Mouse (Mus musculus) right cerebral cortex, postnatal 4 days (tissue): ENCODE results near the gene Arl9.
"Not testable (repeated sequence)": the region's sequence is repeated elsewhere in the genome, so short reads cannot be mapped to it uniquely, and the experiment has no call there.

Experiments used
- DNase-seq: peaks from one replicate; pipeline ENCODE4 v3.0.0-alpha.2; 2022

Gene Arl9

GRCm38 (mm10) chr5:77028034-77028433 is 24.2 kb downstream of the Arl9 start:
- no peak for DNase-seq

GRCm38 (mm10) chr5:77029735-77030134 is 25.9 kb downstream of the Arl9 start:
- DNase-seq, result peak; percentile 12

- DNase-seq, result not testable (repeated sequence)
These were observed 31.2 kb downstream of the Arl9 start for GRCm38 (mm10) chr5:77035101-77035500.

DNA sequence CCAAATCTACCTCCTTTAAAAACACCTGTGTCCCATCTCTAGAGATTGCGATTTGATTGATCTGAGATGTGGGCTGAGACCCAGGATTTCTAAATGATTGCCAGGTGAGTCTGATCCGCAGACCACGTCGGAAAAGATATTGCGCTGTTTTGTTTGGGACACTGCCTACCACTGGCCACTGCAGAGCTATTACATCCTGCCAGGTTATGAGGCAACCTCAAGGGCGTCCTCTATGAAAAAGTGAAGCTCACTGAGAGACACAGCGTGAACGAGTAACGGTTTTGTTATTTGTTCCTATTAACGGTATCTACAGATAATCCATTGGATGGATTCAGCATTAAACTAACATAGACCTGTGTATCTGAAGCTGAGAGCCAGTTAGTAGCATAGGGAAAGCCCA is 34.6 kb downstream of the Arl9 start:
- no peak for DNase-seq

DNA sequence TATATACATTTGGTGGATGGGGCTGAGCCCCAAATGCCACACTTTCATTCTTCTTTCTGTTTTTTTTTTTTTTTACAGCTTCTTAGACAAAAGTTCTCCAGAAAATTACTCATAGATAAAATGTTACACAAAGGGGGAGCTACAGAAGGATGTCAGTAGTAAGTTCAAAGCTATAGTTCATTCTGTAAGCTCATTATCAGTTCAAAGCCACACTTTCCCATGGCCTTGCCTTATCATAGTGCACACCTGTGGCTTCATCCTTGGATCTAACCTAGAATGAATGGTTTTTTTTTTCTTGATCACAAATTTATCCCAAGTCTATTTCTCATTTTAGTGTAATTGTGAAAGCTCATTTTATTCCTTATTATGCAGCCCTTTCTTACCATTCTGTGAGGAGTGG is 35.5 kb downstream of the Arl9 start:
- no peak for DNase-seq

GRCm38 (mm10) chr5:77044362-77044761 is 40.5 kb downstream of the Arl9 start:
- DNase-seq, result no peak

GRCm38 (mm10) chr5:77052616-77053015 is 48.8 kb downstream of the Arl9 start:
- DNase-seq, result no peak

- no peak for DNase-seq
These were observed 53.1 kb downstream of the Arl9 start for GRCm38 (mm10) chr5:77056881-77057440.
